Mouse (Mus musculus) brain, embryonic 14.5 days (tissue): ENCODE measurements around the gene Itgb2.

Source experiments
- CTCF ChIP-seq: fragments of 200-500 bp; IDR thresholded peaks from 2 replicates; pipeline ENCODE4 v1.5.1; 2012; ENCODE audit warnings: inconsistent platforms, mild to moderate bottlenecking, moderate library complexity, borderline replicate concordance; ENCODE audit not compliant: insufficient read depth, insufficient read length; ENCODE audit errors: extremely low read depth
- POLR2A ChIP-seq: fragments of 200-500 bp; IDR thresholded peaks from 2 replicates; pipeline ENCODE4 v1.6.1; 2012; ENCODE audit warnings: mild to moderate bottlenecking, inconsistent platforms, borderline replicate concordance; ENCODE audit not compliant: poor library complexity, insufficient read depth, insufficient read length, severe bottlenecking; ENCODE audit errors: extremely low read depth

DNA sequence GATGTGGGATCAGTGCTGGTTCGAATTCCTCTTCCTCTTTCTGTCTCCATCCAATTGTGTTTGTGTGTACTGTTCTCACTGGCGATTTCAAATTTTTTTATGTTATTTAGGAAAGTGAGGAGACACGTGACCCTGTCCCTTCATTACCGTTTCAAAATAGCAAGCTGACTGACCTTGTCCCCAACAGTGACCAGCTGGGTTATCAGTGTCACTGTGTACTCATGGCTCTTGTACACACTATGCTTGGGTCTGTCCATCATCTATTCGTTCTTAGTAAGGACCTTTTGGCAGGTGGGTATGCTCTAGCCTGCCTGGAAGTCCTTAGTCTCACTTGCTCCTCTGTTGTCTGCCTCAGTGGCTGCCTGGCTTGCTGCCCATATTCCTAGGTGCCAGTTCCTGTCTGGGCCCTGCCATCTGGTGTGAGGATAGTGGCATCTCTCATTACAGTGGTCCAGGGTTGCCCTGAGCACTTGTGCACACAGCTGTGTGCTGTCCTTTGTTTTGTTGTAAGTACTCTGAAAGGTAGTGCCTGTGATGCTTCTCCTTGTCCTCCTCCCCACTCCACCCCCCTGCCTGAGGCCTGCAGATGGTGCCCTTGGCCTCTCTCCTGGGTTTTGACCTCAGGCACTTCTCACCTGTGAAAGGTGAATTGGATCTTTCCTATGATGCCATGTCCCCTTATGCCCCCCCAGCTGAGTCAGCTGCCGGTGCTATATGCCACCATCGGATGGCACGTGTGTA lies 80.3 kb downstream of the Itgb2 start:
- TF ChIP-seq CTCF (no peak), POLR2A (no peak)
